Mouse (Mus musculus): Measurements from ENCODE around the gene Tmem229b. TPM values are rescaled to one million over a fixed set of nuclear protein-coding genes. Genes with fewer than 3 reads are reported as not detected.
"Not testable (repeated sequence)": the region's sequence is repeated elsewhere in the genome, so short reads cannot be mapped to it uniquely, and the experiment has no call there.

Gene Tmem229b
- polyA plus RNA-seq, 1 experiment = 2.6 TPM

DNA sequence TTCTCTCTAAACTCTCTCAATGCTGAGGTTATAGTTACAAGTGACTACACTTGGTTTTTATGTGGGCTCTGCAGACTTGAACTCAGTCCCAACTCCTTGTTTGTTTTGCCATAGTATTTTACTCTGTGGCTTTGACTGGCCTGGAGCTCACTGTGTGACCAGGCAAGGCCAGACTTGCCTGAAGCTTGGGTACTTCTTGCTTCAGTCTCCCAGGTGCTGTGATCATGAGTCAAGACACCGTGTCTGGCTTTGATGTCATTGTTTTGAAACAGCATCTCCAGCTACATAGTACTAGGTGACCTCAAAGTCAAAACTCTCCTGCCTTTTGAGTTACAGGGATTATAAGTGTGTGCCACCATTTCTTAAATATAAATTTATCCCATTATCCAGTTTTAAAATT, 77.5 kb downstream of the Tmem229b start:
- H3K27me3 ChIP-seq (ENCODE audit: control insufficient read depth, insufficient read depth, low read length) = no peaks in the 10 kb centered on the region

DNA sequence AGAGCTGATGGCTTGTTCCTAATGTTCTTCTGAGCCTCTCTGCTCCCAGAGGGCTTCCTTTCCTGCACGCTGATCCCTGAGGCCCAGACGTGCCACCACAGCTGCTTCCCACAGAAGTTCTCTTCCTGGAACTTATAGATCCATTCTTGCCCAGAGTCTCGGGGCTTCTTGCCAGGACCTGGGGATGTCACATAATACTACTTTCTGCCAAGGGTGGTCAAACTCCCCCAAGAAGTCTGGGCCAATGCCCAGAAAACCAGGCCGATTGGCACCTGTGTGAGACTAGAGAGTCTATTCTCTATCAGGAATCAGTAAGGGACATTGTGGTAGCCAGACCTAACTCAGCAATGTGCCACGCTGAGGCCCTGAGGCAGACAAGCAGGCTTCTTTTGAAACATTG, 80.1 kb downstream of the Tmem229b start:
- Histone ChIP-seq H3K36me3 (ENCODE audit: control insufficient read depth, insufficient read depth, low read length) (no peaks in the 10 kb centered on the region), H3K27ac (ENCODE audit: control insufficient read depth, insufficient read depth, low read depth, low read length) (no peak overlapping the region), H3K27me3 (ENCODE audit: control insufficient read depth, insufficient read depth, low read length) (no peaks in the 10 kb centered on the region), H3K4me1 (ENCODE audit: control insufficient read depth, insufficient read depth, low read length) (no peaks in the 10 kb centered on the region), H3K4me3 (ENCODE audit: control insufficient read depth, low read depth, low read length) (no peak overlapping the region)
- no peak for TF ChIP-seq POLR2A (IDR thresholded peaks at IDR 0.05; ENCODE audit: control insufficient read depth, low read depth, low read length)
- TF ChIP-seq CTCF (IDR thresholded peaks at IDR 0.05; ENCODE audit: control insufficient read depth, insufficient read depth, insufficient replicate concordance, low read depth, low read length) = no peak

More for the DNA sequence above, 77.5 kb downstream of the Tmem229b start:
- Histone ChIP-seq H3K27ac (ENCODE audit: control insufficient read depth, insufficient read depth, low read depth, low read length) (no peak overlapping the region), H3K36me3 (ENCODE audit: control insufficient read depth, insufficient read depth, low read length) (no peaks in the 10 kb centered on the region), H3K4me1 (ENCODE audit: control insufficient read depth, insufficient read depth, low read length) (no peaks in the 10 kb centered on the region), H3K4me3 (ENCODE audit: control insufficient read depth, low read depth, low read length) (no peak overlapping the region)
- TF ChIP-seq CTCF (IDR thresholded peaks at IDR 0.05; ENCODE audit: control insufficient read depth, insufficient read depth, insufficient replicate concordance, low read depth, low read length) = no peak
- TF ChIP-seq POLR2A (IDR thresholded peaks at IDR 0.05; ENCODE audit: control insufficient read depth, low read depth, low read length) = no peak

DNA sequence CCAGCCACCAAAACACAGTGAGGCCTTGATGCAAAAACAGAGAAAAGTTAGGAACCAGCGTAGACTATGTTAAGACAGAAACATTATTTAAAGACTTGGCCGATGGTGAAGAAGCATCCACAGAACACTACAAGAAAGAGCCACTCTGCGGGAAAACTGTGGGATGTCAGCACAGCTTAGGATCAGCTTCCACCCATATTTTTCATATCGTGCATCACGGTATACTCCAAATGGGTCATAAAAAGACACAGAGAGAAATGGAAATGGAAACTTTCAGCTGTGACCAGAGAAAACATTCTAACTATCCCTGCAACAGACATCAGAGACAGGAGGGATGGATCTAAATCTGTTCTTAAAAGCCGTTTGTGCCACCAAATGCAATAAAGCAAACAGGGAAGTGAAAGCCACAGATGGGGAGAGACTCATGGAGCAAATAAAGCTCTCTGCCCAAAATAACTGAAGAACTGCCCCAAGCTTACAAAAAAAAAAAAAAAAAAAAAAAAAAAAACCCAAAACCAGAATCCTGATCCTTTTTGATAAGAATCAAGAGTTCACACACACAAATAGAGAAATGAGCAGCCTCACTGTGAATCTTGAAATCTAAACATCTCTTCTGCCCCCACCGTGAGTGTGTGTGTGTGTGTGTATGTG, 83.8 kb downstream of the Tmem229b start:
- H3K4me1 ChIP-seq (ENCODE audit: control insufficient read depth, insufficient read depth, low read length) = no peaks in the 10 kb centered on the region; the same call in 1 of the 2 replicates
- H3K36me3 ChIP-seq (ENCODE audit: control insufficient read depth, insufficient read depth, low read length) = no peaks in the 10 kb centered on the region
- no peak overlapping the region for H3K4me3 ChIP-seq (ENCODE audit: control insufficient read depth, low read depth, low read length)
- no peaks in the 10 kb centered on the region for H3K27me3 ChIP-seq (ENCODE audit: control insufficient read depth, insufficient read depth, low read length)
- no peak overlapping the region for H3K27ac ChIP-seq (ENCODE audit: control insufficient read depth, insufficient read depth, low read depth, low read length)
- TF ChIP-seq POLR2A (IDR thresholded peaks at IDR 0.05; ENCODE audit: control insufficient read depth, low read depth, low read length) (no peak), CTCF (IDR thresholded peaks at IDR 0.05; ENCODE audit: control insufficient read depth, insufficient read depth, insufficient replicate concordance, low read depth, low read length) (no peak)

GRCm38 (mm10) chr12:78922977-78923376, 84.5 kb downstream of the Tmem229b start:
- not testable (repeated sequence) for H3K27me3 ChIP-seq (ENCODE audit: control insufficient read depth, insufficient read depth, low read length); H3K36me3 ChIP-seq (ENCODE audit: control insufficient read depth, insufficient read depth, low read length); H3K4me3 ChIP-seq (ENCODE audit: control insufficient read depth, low read depth, low read length); H3K4me1 ChIP-seq (ENCODE audit: control insufficient read depth, insufficient read depth, low read length); H3K27ac ChIP-seq (ENCODE audit: control insufficient read depth, insufficient read depth, low read depth, low read length)

DNA sequence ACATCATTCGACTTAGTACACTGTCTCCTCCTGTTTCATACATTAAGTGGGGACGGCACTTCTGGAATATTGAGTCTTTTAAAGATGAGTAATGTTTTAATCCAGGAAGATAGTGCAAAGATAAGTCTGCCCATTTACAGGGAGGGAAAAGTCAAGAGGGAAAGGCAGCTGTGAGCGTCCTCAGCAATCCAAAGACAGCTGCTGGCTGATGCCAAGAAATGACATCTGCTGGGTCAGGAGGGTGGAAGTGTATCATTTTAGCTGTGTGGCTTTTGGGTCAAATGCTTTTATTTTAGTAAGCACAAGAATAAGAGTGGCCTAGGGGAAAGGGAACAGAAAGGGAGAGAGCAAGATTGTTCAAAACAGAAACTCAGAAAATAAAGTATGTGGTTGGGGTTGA, 85.4 kb downstream of the Tmem229b start:
- Histone ChIP-seq H3K27me3 (ENCODE audit: control insufficient read depth, insufficient read depth, low read length) (no peaks in the 10 kb centered on the region), H3K27ac (ENCODE audit: control insufficient read depth, insufficient read depth, low read depth, low read length) (no peak overlapping the region), H3K4me1 (ENCODE audit: control insufficient read depth, insufficient read depth, low read length) (no peaks in the 10 kb centered on the region; the same call in 1 of the 2 replicates), H3K4me3 (ENCODE audit: control insufficient read depth, low read depth, low read length) (no peak overlapping the region), H3K36me3 (ENCODE audit: control insufficient read depth, insufficient read depth, low read length) (no peaks in the 10 kb centered on the region)
- TF ChIP-seq POLR2A (IDR thresholded peaks at IDR 0.05; ENCODE audit: control insufficient read depth, low read depth, low read length) = no peak
- no peak for TF ChIP-seq CTCF (IDR thresholded peaks at IDR 0.05; ENCODE audit: control insufficient read depth, insufficient read depth, insufficient replicate concordance, low read depth, low read length)

DNA sequence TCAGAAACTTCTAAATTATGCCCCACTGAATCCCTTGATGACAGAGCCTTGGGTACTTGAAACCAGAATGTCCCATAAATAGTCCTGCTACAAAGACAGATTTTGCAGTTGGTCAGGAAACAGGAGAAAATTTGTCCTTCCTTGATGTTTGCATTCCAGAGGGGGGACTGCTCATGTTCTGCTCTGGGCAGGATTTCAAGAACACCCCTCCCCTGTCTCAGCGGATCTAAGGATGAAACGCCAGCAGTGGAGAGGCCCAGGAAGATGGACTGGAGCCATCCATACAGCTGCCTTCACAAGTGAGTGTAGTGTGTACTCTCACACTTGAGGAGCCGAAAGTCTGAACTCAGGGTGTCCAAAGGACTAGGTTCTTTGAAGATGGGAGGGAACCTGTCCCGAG, 86.0 kb downstream of the Tmem229b start:
- Histone ChIP-seq H3K36me3 (ENCODE audit: control insufficient read depth, insufficient read depth, low read length) (no peaks in the 10 kb centered on the region), H3K4me3 (ENCODE audit: control insufficient read depth, low read depth, low read length) (no peak overlapping the region), H3K27me3 (ENCODE audit: control insufficient read depth, insufficient read depth, low read length) (no peaks in the 10 kb centered on the region), H3K27ac (ENCODE audit: control insufficient read depth, insufficient read depth, low read depth, low read length) (no peak overlapping the region), H3K4me1 (ENCODE audit: control insufficient read depth, insufficient read depth, low read length) (no peaks in the 10 kb centered on the region; the same call in 1 of the 2 replicates)
- TF ChIP-seq CTCF (IDR thresholded peaks at IDR 0.05; ENCODE audit: control insufficient read depth, insufficient read depth, insufficient replicate concordance, low read depth, low read length) (no peak), POLR2A (IDR thresholded peaks at IDR 0.05; ENCODE audit: control insufficient read depth, low read depth, low read length) (no peak)

DNA sequence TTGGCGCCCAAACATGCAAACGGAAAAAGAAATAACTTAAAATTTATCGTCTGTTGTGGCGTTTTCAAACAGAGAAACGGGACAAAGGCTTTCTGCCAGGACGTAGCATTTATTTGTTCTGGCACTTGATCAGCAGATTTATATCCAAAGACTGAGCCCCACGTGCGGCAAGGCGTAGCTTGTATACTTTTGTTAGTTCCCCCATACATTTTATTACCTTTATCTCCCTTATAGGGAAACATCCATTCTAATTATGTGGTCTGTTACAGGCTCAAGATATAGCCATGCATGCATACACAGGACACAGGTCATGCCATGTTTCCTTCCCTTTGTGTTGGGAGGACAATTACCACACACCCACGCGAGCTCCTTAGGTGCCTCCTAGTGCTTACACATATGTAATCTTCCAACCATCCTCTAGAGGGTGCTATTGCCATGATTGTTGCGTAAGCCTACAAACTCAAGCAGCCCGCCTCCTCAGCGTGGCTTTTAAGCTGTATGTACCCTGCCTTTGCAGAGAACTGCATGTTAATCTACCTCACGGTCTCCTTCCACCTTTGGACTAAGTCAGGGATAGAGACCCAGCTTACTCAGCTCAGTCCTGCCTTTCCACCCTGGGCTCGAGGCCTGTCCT, 88.2 kb downstream of the Tmem229b start:
- Histone ChIP-seq H3K27me3 (ENCODE audit: control insufficient read depth, insufficient read depth, low read length) (no peaks in the 10 kb centered on the region), H3K4me1 (ENCODE audit: control insufficient read depth, insufficient read depth, low read length) (no peaks in the 10 kb centered on the region; the same call in 1 of the 2 replicates), H3K27ac (ENCODE audit: control insufficient read depth, insufficient read depth, low read depth, low read length) (no peak overlapping the region), H3K36me3 (ENCODE audit: control insufficient read depth, insufficient read depth, low read length) (no peaks in the 10 kb centered on the region), H3K4me3 (ENCODE audit: control insufficient read depth, low read depth, low read length) (no peak overlapping the region)
- no peak for TF ChIP-seq POLR2A (IDR thresholded peaks at IDR 0.05; ENCODE audit: control insufficient read depth, low read depth, low read length)
- peak; percentile 54; the same call in 1 of the 2 replicates for TF ChIP-seq CTCF (IDR thresholded peaks at IDR 0.05; ENCODE audit: control insufficient read depth, insufficient read depth, insufficient replicate concordance, low read depth, low read length)

All from testis, adult 2 months (tissue).